Mouse (Mus musculus) ovary, postnatal 14 days (tissue): Measurements from ENCODE around the gene Lep.

Experiments used
- DNase-seq: peaks from one replicate; pipeline ENCODE4 v3.0.0; 2022; ENCODE audit warnings: low spot score

Gene Lep

DNA sequence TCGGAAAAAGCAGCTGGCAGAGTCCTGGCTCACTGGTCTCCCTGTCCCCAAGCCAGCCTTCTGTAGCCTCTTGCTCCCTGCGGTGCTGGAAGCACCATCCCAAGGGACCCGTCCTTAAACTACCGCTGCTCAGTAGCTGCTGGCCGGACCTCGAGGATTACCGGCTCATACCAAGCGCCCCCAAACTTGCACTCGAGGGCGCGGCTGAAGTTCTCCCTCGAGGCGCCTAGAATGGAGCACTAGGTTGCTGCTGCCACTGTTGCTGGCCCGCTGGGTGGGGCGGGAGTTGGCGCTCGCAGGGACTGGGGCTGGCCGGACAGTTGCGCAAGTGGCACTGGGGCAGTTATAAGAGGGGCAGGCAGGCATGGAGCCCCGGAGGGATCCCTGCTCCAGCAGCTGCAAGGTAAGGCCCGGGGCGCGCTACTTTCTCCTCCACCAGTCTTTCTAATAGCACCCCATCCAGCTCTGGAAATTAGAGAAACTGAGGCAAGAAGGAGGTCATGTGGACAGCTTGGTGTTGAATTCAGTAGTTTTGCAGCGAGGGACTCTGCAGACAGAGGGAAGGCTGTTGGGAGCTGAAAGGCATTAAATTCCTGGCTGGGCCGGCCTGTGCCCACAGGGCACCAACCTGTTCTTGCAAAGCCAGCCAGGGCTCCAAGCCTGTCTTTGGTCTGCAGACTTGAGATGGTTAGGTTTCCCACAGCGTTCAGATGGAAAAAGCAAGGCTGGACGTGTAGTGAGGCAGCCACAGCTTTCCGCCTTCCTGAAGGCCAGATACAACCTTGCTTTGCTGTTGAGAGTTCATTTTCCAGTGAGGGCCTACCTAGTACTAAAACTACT lies at the start of gene Lep:
Lep (plus strand) TSS at position 375 of the 840 bp plus-strand sequence.
- no peak for DNase-seq

GRCm38 (mm10) chr6:29011651-29012050 lies 48.4 kb upstream of the Lep start:
- no peak for DNase-seq

GRCm38 (mm10) chr6:29013216-29013615 lies 46.8 kb upstream of the Lep start:
- DNase-seq: no peak

DNA sequence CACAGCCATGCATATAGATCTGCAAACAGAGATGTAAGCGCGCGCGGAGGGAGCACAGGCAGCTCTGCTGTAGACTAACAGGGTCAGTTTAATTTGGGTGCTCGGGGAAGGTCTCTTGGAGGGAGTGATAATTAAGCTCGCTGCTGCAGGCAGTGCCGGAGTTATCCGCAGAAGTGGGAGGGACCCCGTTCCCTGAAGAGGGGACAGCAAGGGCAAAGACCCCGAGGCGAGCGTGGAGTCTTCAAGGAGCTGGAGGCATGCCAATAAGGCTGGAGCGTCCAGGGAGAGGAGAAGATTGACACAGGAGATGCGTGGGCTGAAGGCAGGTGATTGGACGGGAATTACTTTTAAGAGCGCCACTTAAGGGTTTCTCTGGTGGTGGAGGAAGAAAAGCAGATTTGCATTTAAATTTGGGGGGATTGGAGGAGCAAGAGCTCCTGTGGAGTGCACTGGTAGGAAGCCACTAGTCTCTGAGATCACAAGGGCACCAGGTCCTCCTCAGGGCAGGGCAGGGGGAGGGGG lies 43.1 kb upstream of the Lep start:
- DNase-seq: no peak

GRCm38 (mm10) chr6:29019756-29020720 lies 40.0 kb upstream of the Lep start:
- DNase-seq: no peak

DNA sequence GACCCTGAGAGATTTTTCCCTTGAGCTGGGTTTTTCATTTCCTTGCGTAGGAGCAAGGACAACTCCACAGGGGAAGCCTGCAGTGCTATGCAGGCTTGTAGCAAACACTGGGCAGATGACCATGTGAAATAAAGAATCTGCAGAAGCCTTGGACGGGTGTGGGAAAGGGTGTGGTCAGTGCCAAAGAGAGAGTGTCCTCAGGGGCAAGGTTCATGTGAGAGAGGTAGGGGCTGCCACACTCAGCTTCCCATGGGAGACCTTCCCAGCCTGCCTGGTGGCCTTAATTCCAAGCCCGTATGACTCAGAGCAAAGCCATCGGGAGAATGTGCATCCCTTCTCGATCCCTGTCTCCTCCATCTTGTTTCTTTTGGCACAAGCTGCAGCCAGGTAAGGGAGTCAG lies 39.1 kb upstream of the Lep start:
- DNase-seq: no peak

- no peak for DNase-seq
Measured at GRCm38 (mm10) chr6:29021501-29021900, 38.5 kb upstream of the Lep start.

DNA sequence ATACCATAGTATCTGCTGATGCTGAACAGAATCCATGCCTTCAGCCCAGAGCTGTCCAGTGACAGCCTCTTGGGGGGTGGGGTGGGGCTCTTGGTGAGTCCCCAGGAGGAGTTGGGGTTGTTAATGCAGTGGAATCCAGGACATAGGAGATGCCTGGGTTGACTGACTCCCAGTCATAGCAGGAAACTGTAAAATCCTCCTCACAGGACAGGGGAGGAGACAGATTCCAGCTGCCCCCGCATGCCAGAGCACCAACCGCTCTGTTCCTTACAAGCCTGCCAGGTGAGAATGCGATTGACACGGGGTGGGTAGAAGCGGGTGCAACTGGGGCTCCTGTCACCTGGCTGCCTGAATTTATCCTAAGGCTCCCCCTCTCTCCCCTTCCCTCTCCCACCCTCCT lies 37.9 kb upstream of the Lep start:
- DNase-seq: no peak

DNA sequence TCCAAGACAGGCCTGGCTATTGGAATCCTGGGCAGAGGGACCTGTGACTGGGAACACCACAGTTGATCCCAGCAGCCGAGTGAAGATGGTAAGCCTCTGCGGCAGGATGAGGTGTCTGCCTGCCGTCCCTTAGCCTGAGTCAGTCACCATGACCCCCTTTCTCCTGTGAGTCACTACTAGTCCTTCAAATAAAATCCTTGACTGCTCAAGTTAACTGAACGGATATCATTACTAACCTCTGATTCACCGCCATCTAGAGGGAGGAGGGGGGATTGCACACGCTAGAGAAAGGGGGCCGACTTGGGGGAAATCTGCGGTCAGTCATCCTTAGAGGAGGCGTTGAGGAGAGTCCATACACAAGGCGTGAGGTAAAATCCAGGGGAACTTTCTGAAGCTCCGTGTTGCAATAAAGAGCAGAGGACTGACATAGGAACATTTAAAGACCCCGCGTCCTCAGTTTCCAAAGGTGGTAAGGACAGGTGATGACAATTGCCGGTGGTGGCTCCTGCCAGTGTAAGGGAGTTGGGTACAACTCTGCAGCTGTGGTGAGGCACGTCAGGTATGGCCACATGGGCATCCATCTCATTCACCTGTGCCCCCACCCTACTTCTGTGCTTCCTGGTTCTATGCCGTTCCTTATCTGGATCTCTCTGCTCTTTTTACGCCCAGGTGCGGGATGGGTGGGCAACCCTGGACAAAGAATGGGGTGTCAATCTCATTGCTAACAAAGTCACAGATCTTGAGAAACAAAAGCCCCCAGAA lies 36.6 kb upstream of the Lep start:
- peak; percentile 54 for DNase-seq

GRCm38 (mm10) chr6:29024000-29024417 lies 36.0 kb upstream of the Lep start:
- DNase-seq: peak; percentile 69

- DNase-seq: no peak
Measured at GRCm38 (mm10) chr6:29025796-29026482, 34.1 kb upstream of the Lep start.

DNA sequence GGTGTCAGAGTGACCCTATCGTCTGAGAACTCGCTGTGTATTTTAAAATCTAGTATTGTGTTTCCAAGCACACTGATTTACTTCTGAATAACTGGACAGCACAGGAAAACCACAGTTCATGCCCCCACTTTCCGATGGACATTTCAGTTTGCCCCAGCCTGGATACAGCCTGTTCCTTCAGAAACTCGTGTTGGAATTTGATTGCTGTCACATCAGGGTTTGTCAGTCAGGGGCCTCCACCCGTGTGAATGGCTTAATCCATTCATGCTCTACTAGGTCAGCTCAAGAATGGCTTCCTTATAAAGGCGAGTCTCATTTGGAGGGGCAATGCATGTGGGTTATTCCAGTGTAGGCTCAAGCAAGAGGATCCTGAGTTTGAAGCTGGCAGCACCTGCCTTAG lies 33.3 kb upstream of the Lep start:
- DNase-seq: no peak

DNA sequence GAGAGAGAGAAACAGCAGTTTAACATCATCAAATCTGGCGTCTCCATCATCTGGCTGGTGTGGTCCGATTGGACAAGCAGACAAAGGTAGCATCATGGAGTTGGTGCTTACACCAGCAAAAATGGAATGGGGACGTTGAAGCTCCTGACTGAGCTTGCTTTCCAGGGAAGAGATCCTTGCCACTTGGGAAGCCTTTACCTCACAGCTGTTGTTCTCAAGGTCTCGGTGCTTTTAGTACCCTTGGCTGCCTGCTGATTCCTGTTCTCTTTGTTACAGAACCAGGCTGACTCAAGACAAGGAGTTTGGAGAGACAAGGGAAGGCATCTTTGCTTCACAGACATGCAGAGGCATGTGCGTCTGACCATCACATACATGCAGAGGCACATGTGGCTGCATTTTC lies 31.9 kb upstream of the Lep start:
- DNase-seq: no peak

GRCm38 (mm10) chr6:29029521-29029920 lies 30.5 kb upstream of the Lep start:
- DNase-seq: no peak

DNA sequence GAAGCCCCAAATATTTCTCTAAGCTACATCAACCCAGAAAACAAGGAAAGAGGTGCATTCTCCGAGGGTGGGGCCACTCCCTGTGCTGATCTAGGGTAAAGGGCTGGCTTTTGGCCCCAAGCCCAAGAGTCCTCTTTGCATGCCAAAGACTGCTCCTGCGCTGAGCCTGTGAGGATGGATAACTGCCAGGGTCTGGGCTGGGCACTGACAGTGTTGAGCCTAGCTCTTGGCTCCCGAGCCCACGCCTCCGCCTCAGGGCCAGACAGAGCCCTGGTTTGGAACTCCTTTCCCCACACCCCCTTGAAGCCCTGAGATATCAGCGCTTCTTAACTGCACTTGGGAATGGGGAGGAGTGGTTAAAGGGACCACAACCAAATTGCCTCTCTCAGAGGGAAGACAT lies 28.8 kb upstream of the Lep start:
- DNase-seq: peak; percentile 60

GRCm38 (mm10) chr6:29031704-29032310 lies 28.2 kb upstream of the Lep start:
- DNase-seq: no peak

- DNase-seq: no peak
Measured at GRCm38 (mm10) chr6:29032411-29032810, 27.6 kb upstream of the Lep start.

DNA sequence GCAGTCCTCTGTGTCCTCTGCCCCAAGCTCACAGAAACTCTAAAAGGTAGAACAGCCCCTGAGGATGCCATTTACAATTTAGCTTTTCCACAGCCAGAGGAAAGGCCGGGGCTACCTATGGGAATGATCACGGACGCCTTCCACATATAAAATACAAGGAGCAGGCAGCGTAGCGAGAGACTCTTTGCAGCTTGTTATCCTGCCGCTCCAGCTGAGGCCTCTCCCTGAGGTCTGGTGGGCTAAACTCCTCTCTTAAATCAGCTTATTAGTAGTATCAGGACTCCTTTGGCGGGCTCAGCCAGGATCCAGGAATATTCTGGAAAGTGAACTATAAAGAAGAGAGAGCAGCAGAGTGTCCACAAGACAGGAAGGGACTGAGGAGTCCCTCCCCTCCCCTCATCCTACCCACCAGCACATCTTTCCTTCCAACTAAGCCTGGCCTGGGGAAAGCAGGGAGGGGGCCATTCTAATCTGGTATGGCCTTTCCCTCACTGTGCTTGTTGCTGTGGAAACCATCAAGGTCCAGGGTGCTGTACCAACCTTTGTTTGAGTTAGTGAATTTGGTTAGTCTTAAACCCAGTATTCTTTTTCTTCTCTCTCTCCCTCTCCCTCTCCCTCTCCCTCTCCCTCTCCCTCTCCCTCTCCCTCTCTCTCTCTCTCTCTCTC lies 25.9 kb upstream of the Lep start:
- no peak for DNase-seq

DNA sequence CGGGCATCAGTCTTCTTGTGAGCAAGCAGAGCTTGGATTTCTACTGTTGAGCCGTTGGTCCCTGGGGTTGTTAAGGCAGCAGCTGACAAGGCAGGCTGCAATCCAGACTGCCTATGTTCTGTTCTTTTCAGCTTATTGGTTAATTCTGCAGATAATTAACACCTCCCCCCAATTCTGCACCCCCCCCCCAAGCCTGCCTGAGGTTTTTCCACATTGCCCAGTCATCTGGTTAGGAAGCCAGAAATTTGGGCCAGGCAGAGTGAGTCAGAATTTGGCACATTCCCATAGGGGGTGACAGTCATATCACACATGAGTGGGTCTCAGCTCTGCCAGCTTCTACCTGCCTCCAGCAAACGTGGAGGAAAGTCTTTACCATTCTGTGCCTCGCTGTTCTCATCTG lies 23.3 kb upstream of the Lep start:
- no peak for DNase-seq

GRCm38 (mm10) chr6:29040266-29040665 lies 19.8 kb upstream of the Lep start:
- no peak for DNase-seq
